Mouse (Mus musculus) right cerebral cortex, postnatal 4 days (tissue): ENCODE measurements around the gene Sp9.

Experiments
- DNase-seq: peaks from one replicate; pipeline ENCODE4 v3.0.0-alpha.2; 2022

The Sp9 gene

DNA sequence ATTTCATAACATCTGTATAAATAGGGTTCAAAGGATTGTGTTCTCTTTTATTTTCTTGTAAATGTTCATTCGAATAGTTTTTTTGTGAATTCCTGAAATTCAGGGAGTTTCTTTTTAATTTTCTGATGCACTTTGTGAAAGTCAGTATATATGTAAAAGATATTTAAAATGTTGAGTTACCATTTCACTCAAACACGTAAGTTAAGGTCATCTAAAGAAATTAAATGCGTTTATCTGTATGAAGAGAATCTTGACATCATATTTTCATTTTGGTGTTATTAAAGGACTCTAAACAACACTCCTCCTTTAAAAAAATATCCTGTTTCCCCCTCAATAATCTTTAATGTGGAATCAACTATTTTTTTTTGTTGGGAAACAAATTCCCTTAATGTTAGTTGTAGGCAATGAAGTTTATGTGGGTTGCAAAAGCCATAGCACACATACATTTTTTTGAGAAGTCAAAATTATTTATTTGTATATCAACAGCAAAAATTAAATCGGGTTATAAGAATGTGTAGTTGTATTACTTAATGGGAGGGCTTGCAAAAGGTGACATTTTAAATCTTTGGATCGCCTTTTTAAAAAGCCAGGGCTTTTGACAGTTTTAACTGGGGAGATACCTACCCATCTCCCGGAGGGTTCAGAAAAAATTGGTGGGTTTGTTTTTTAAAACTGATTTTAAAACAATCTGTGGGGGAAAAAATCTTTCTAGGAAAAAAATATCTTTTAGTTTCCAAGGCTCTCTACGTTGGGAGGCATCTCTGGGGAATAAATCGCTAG, 3.7 kb downstream of the Sp9 start:
- DNase-seq, result no peak

DNA sequence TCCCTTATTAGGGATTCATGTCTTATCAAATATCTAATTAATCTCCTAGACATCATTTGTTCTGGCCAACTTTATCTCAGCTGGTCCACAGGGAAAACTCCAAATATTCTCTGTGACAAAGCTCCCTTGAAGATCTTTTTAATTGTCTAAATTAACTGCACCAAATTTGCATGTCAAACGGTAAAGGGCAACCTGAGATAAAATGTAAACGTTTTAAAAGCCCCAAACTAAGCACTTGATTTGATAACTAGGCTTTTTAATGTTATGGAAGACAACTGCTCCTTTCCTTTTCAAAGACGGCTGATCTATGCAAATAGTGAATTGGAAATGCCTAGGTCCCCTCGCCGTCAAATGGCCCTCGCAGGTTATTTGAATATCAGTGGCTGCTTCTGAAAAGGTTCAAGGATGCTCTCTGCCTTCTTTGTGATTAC, 4.4 kb downstream of the Sp9 start:
- no peak for DNase-seq

DNA sequence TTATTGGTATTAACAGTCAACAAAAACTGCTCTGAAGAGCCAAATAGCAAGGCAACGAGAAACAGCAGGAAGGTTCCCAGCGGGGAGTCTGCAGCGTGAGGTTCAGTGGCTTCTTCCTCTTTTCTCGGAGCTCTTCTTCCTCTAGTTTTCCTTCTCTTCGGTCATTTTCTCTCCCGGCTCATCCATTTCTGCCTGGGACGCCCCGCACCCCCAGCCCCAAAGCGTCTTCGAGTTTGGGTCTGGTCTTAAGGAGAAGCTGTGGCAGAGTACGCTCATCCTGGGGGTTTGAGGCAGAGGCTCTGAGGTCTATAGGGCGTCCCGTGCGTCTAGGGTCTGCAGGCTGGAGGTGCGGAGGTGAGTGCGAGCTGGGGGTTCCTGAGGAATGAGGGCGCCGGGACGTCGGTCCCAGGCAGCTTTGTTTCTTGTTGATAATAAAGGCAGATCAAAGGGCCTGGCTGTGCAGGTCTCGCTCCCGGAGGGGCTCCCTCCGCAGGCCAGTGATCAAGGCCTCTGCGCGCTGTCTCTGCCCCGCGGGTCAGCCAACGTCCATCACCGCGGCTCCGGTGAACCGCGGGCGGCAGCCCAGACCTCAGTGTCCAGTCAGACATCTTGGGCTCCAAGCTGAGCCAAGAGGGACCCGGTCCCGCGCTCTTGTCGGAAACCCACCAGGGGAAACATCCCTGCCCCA, 5.4 kb downstream of the Sp9 start:
- DNase-seq, result no peak

DNA sequence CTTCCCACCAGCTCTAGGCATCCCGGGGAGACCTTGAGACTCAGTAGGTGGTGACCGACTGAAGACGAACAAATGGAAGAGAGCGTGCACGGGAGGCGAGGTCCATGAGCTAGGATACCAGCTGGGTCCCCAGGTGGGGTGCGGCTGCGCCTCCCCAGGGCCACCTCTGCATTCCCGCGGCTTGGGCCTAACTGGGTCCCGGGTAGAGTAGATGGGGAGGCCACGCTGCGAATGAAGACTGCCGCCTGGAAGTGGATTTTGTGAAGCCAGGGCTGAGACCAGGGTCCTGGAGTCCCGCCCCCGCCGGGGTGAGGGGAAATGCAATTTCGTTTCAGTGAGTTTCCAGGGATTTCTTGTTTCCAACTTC, 6.0 kb downstream of the Sp9 start:
- DNase-seq, result no peak

DNA sequence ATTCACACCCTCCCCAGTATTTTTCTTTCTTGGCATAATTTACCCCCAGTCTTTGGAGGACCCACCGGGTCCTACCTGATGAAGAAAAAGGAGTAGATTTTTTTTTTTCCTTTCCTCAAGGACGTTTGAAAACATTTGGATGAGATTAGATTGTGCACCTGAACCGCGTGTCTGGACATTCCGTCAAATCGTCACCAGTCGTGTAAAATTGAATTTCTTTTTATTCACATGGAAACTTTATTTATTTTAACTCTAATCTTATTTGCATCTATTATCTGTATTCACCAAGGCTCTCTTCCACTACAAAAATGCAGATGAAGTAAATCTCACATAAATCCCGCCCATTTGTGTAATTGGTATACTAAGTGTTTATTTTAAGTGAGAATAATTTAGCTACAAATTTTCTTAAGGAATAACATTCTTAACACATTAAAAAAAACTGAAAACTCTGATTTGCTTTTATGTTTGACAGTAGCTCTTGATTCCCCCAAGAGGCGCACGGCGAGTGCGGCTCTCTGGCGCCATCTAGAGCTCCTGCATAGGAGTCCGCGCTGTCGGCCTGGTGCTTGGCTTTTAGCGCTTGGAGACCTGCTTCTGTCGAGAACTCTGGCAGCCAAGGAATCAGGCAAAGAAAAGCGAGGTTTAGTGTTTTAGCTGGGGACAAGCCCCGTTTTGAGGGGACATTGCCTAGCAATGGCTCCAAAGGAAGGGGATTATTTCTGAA, 6.6 kb downstream of the Sp9 start:
- DNase-seq, result peak; percentile 95

DNA sequence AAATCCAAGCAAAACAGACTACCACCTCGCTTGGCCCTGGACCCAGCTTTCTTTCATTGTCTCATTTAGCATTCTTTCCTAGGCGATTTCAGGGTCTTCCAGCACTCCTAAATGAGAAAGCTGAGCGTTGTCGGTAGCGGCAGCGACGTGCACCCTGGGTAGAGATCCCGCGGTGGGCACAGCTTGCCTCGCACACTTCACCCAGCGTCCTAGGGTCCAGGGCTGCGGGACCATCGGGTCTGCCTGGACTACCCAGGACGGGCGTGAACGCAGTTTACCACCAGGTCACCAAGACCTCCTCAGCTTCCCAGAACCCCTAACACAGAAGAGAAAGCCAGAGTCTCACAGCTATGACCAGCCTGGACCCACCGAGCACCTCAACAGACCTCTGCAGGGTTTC, 7.1 kb downstream of the Sp9 start:
- DNase-seq, result no peak

DNA sequence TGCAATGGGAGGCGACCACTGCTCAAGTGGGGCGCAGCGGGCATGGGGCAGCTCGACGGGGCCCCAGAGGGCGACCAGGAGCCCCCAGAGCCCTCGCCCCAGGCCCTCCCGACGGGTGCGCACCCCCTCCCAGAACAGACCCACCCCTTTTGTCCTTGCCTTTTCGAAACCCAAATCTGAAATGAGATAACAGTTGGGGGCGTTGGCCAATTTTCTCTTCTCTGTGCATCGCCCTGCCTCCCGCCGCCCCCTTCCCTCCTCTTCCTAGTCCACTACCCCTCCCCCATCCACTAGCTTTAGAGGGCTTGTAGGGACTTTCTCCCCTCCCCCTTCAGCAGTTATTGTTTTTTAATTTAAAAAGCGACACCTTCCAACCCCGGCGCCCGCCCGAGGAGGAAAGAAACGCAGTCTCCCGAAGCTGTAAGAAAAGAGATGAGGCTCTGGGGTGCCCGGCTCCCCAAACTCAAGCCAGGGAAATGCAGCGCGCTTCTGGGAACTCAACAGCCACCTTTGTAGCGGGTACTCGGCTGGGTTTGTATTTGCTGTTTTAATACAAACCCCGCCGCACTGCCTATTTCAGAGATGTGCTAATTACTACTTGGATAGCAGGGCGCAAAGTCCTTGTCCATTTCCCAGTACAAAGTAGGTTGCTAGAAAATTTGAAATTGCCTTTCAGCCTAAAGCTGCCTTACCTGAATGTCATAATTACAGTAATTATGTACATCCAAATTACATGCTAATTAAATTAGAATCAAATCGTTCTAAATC, 7.7 kb downstream of the Sp9 start:
- peak; percentile 34 for DNase-seq

DNA sequence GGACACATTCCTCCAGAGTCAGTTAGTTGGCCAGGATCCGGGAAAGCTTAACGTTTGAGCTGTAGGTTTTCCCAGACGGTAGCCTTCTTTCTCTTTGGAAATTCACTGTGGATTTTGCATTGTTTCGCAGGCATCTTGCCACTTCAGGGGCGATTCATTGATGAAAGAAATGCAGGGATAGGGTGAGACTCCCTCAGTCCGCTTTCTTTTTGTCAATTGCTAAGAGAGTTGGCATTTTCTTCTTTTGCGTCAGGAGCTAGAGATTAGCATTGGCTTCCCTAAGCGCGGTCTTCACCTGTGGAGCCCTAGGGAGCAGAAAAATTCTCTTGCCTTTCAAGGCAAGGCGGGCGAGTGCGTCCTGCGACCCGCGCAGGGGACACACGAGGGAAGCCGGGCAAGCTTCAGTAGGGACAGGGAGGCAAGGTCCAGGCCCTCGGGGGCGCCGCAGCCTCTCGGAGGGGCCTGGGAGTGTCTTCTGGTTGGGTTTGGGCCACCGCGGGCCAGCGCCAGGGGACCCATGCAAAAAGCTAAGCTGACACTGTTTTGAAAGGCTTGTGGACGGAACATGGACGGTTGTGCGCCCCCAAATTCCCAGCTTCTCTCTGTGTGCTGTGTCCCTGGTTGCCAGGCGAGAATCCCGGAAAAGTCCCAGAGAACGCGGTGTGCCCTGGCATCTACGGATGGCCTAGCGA, 8.8 kb downstream of the Sp9 start:
- no peak for DNase-seq

DNA sequence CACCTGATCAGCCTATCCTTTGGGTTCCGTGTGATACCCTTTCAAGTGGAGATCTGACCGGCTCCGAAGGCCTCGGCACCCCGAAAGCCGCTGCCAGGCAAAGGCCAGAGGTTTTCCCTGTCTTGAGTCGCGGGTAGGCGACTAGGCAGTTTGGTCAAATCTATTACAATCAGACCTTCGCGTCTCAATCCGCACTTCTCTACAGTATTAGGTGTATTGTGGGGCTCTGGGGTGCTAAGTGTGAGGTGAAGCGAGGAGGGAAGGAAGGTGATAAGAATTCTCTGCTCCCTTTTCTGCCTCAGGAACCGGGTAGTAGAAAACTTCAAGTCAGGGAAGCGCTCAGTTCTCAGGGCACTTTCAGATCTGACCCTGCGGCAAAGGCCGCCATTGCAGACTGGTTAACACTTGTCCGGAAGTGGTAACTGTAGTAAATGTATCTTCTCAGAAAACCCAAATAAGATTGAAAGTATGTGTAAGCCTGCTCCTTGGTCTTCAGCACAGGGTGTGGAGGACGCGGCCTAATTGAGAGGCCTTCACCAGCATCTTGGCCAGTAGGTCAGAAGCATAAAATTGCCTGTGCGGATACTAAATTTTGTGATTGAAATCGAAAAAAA, 9.4 kb downstream of the Sp9 start:
- DNase-seq, result no peak

DNA sequence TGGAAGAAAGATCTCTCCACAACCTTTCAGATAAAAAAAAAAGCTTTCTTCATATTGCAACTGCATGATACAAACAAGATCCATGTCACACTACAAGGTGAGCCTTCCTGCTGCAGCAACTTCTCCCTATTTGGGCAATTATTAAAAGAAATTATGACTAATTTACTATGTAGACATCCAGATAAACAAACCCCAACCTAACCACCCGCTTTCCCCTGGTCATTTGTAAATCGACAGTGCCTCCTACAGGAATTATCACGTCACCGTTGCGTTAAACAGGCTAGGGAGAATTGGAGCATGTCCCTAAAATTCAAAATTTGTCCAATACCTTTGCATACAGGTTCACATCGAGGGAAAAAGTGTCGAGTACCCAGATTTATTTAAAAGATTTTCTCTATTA, 10.0 kb downstream of the Sp9 start:
- DNase-seq, result no peak

DNA sequence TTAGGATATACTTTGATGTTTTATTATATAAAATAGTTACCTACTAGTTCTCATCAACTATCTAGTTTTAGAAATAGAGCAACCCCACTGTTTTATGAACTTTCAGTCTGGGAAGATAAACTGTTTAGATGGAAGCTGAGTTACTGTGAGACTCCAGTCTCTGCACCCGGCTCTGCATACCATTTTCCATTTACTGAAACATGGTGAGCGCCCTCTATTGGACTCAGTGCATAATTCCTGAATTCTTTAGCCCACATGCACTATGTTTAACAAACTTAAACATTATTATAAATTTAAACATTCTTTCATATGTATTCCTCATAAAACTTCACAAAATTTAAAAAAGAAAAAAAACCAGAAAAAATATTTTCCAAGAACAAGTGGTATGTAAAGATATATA, 13.9 kb downstream of the Sp9 start:
- no peak for DNase-seq

DNA sequence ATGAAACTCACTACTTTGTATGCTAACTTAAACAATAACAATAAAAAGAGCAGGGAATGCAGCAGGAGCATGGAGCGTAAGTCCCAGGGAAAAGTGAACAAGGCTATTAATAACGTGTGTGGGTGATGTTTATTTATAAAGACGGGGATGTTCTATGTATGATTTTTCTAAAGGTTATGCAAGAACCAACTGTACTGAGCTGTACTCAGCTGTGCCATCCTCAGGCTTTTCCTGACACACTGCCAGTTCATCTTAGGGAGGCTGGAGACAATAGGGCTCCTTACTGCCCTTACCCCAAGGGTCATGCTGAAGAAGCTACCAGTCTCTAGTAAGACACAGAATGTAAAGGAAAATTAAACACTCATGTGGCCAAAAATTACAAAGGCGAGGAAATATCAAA, 19.4 kb downstream of the Sp9 start:
- DNase-seq, result no peak

DNA sequence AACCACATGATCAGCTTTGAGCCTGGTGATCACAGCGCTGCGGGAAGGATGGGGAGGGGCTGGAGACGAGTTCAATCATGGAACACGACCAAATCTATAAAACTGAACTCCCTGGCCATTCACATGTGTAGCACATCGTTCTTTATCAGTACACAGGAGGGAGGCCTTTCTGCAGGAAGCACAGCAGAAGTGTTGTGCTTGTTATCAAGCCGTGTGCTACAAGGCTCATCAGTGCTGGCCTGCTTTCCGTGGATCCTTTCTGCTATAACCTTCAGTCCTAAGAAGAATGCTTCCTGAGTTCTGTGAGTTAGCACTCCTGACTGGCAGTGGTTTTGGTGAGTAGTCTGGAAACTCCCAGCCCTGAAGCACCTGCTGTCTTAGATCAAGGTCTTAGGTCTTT, 23.3 kb downstream of the Sp9 start:
- no peak for DNase-seq

DNA sequence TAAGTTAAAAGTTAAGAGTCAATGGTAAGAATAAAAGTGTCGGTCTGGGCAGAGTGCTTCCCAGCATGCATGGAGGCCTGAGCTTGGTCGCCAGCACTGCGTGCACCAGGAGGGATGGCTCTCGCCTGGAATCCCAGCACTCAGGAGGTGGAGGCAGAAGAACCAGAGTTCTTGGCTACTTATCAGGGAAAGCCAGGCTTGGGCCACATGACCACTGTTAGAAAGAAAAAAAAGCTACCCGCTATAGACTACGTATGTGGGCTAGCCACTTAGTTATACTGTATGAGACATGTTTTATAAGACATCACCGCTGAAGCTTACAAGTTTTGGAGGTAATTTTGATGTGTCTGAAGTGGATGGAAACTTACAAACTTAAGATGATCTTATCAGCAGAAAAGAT, 26.4 kb downstream of the Sp9 start:
- DNase-seq, result no peak

DNA sequence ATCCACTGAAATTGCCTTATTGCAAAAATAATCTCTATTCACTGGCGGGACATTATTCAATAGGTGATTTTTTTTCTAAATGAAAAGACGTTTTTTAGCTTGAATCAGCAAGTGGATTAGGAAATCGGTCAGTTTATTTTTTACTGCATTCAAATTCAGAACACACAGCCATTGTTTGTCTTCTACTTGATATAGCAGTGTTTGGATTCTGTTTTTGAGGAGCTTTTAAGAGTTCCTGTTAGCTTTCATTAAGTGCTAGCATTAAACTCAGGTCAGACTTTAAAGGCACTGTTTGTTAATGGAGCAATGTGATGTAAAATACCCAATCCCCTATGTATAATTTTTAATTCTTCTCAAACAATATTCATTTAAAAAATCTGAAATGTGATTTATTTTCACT, 27.1 kb downstream of the Sp9 start:
- no peak for DNase-seq

DNA sequence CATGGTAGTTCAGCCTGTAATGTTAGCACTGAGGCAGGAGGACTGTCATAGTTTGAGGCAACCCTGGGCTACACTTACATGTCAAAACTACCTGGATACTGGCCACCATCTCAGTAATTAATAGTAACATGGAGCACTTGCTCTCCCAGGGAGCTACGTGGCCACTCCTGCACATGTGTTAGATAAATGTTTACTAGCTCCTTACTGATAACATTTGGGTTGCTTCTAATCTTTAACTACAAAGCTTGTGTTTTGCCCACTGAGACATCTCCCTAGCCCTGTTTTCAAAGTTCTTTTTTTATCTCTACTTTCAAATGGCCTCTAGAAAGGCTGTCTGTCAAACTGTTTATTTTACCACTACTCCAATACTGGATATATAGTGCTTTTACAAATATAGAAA, 30.3 kb downstream of the Sp9 start:
- DNase-seq, result no peak

DNA sequence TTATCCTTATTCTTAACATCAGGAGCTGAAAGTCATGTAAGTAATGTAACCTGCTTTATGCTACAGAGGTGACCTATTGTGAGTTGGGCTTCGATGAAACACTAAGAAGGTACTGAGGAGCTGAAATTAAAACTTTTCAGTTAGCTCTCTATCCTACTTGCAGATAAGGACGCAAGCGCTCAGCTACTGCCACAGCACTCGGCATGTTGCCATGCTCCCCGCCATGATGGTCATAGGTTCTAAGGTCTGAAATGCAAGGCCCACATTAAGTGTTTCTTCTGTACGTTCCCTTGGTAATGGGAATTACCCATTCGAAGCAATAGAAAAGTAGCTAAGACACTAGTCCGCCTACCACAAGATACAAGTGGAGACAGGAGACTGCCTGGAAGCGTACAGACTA, 31.0 kb downstream of the Sp9 start:
- no peak for DNase-seq

DNA sequence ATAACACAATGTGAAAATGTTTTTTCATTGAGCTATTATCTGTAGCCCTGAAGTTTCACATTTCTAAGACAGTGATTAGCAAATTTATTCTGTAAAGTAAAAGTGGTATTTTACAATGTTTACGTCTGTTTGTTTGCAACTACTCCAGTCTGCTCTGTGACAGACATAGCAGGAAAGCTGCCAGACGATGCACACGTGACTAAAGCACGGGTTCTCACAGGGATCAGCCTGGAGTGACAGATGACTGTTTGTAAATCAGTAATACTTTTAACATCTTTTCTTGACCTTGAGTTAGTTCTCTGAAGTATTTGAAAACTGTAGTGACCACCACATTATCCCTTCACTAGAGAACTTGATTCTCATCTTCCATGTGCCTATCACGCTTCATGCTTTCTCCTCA, 32.8 kb downstream of the Sp9 start:
- DNase-seq, result no peak

DNA sequence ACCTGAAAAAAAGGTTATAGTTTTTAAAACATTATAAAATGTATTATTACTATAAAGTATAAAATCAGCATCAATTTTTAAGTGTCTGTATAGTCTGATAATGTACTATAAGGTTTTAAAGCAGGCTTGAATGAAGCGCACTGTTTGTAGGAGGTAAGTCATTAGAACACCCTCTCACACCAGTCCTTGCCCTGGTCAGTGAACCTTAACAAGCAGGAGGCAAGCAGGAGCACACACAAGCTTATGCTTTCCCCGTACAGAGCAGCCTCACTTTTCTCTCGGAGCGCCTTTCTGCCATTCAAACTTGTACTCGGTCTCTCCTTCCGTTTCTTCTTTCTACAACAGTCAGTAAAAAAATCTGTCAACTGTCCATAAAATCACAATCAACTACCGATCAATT, 34.3 kb downstream of the Sp9 start:
- no peak for DNase-seq

DNA sequence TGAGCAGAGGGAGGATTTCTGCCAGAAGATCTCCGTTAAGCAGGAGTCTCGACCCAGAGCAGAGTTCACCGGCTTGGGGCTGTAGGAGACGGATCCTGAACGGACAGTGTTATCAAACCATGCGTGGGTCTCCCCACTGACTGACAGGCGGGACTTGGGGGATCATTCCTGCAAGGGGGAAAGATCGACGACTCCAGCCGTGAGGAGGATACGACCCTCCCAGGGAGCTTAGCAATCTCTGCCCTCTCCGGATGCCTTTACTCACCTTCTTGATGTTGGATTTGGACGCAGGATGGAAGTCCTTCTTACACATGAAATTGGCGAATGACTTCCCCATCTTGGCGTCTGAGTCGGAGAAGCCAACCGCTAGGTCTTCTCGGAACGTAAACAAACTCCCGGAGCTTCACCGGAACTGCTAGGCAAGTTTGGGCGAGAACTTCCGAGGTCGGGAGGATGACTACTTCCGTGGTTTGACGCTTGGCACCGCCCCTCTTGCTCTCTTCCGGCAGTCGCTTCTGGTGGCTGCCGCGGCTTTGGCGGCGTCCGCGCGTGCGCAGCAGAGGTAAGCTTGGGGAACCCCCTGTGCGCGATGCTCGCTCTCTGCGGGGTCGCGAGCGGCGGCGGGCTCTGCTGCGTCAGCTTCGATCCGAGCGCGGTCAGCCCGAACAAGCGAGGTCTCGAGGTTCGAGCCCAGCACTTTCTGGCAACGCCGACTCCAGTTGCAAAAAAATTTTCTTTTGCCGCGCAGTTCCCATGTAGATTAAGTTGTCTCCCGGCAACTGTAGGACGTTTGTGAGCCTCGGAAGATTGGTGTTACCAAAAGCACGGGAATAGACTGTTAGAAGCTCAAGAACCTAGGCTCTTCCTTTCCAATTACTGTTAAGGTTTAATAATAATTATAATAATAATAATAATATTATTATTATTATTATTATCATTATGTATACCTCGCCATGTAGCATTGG, 40.7 kb downstream of the Sp9 start, which contains the start of the genes Scrn3 and Cir1:
TSS of gene Scrn3 (plus strand) at position 450 of the 965 bp plus-strand sequence.
TSS of gene Cir1 (minus strand) at position 550 of the 965 bp plus-strand sequence.
- DNase-seq, result peak; percentile 93

DNA sequence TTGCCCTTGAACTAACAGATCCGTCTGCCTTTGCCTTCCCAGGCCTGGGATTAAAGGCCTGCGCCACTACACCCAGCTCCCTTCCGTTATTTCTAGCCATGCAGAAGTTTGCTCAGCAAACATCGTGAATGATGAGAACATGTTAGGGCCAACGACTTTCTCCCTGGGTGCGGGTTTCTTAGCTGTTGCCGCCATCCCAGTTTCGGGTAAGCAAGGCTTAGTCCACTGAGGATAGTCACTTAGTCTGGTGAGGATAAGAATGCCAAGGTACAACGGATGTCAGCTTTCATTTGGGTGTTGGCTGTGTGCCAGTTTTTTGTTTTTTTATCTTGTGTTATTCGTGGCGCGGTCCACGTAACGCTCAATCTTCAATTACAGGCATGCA, 41.4 kb downstream of the Sp9 start:
- peak; percentile 7 for DNase-seq
